Mouse (Mus musculus) kidney, postnatal 10 days (tissue): ENCODE results near the gene Pcnx2.
A peak's percentile ranks its signal among the peaks of the same experiment; 100 is the strongest.

Experiments
- DNase-seq: peaks from one replicate; pipeline ENCODE4 v3.0.0; 2021; ENCODE audit warnings: mixed read lengths

Gene Pcnx2

GRCm38 (mm10) chr8:125897868-125898788 lies at the start of gene Pcnx2:
Pcnx2 (minus strand) TSS chr8:125898317.
- DNase-seq: peak; percentile 22

DNA sequence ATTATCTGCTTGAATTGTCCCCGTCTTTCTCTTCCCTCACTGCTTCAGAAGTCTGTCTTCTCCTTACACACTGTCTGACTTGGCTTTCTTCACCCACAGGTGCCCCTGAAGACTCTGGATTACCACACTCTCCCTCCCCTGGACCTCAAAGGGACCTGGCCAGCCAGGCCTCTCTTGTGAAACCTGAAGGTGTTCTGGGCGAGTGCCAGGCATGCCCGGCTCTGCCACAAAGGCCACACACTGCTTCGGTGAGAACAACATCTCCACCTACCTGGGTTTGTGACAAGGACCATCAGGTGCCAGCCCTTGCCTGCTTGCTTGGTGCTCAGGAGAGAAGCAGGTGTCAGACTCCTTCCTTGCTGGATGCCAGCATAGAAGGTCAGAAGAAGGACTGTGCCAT lies 46.4 kb upstream of the Pcnx2 start:
- no peak for DNase-seq

DNA sequence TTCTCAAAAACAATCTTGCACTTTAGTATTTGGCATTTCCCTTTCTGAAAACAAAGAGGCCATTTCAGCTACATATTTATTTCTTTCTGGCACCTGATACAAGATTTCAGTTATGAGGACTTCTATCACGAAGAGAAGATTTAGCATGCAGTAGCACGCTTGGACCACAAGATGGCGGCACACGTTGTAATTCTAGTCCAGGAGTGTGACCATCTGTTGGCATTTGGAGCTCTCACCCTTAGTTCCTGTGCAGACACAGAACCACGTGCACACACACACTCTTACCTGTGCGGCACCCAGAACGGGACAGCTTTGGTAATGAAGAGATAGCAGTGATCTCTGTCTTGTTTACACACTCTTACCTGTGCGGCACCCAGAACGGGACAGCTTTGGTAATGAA lies 37.5 kb upstream of the Pcnx2 start:
- peak; percentile 76 for DNase-seq

GRCm38 (mm10) chr8:125931822-125932221 lies 33.7 kb upstream of the Pcnx2 start:
- no peak for DNase-seq

DNA sequence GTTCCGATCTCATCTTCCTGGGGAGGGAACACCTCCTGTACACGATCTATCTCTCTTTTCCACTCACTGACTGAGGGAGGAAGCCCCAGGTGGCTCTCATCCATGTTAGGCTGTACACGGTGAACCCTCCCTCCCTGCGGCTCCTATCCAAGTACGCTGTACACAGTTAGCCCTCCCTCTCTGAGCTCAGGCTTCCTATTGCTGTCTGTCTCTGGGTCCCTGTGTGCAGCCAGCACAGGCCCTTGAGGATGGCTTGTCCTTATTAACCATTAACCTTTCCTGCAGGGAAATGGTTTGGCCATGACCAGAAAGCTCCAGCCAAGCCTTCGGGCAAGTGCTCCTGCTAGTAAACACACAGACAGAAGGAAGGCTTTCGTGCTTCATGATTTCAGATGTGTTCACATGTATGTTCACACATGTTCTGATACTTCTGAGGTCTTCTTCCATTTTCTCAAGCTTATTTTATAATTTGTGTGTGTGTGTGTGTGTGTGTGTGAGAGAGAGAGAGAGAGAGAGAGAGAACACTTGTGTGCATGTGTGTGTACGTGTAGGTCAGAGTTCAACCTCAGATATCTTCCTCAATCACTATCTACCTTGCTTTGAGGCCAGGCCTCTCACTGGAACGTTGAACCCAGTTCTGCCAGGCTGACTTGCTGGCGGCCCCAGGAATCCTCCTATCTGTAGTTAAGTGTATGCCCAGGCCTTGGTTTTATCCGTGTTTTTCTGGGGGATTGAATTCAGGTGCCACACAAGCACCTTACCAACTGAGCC lies 32.3 kb upstream of the Pcnx2 start:
- DNase-seq: peak; percentile 57

GRCm38 (mm10) chr8:125926636-125927035 lies 28.5 kb upstream of the Pcnx2 start:
- DNase-seq: no peak

DNA sequence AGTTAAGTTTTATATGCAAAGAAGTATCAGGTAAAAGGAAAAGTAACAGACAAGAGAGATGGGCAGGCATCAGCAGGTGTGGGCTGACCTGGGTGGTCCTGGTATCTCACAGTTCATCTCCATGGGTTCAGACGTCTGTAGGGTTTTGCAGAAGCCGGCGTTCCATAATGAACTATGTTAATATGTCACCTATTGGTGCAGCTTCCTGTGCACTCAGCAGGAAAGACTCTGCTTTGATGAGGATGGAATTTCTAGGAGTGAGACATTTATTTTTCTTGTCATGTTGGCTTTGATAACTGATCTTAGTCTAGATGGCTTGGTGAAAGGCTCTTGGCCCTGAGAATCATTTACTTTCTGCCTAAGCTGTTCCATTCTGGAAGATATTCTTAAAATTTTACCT lies 24.2 kb upstream of the Pcnx2 start:
- DNase-seq: no peak

- DNase-seq: peak; percentile 44
These were observed 22.6 kb upstream of the Pcnx2 start for GRCm38 (mm10) chr8:125920761-125921160.

GRCm38 (mm10) chr8:125920281-125920680 lies 22.2 kb upstream of the Pcnx2 start:
- no peak for DNase-seq

- peak; percentile 24 for DNase-seq
These were observed 21.4 kb upstream of the Pcnx2 start for GRCm38 (mm10) chr8:125919560-125919959.

GRCm38 (mm10) chr8:125918719-125919118 lies 20.6 kb upstream of the Pcnx2 start:
- DNase-seq: no peak

DNA sequence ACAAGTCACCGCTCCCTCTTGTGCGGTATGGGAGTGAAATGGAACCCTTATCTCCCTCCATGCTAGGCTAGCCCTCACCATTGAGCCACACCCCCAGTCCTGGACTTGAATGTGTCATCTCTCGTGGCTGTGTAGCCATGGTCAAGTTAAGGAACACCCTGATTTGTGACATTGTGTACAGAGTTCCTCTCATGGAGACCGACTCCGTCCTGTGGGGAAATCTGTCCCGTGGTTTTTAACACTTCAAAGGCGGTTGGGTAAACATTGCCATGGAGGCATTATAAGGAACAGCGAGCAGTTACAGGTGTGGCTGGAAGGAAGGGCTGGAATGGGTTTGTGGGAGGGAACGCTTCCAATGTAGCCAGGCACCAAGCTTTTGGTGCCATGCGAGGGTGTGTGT lies 18.9 kb upstream of the Pcnx2 start:
- no peak for DNase-seq

DNA sequence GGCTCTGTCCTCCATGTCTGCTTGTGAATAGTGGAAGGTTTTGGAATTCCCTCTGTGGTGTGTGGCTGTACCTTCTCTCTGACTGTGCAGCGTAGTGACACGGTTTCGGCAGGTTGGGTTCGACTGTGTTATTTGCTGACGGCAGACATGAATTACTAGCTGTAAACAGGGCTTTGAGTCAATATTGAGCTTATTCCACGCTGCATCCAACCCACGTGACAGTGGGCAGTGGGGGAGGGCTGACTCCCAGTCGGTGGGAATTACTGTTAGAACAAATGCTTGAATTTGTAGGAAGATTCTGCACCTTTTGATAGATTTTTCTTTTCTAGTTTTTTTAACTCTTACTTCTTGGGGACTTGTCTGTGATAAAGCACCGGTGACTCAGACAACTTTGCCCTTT lies 16.3 kb upstream of the Pcnx2 start:
- peak; percentile 32 for DNase-seq

DNA sequence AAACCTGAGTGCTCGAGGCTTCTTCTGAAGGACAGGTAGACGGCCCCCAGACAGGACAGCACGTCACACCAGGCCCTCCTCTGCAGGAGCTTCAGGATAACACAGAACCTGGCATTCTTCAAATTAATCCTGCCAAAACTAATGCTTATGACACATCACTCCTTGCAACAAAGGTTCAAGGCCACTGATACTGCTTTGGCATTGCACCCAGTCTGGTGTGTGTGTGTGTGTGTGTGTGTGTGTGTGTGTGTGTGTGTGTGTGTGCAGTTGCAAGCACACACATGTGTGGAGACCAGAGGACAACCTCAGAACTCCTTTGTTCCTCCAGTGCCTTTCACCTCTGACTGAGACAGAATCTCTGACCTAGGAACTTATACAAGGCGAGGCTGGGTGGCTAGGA lies 15.1 kb upstream of the Pcnx2 start:
- no peak for DNase-seq

DNA sequence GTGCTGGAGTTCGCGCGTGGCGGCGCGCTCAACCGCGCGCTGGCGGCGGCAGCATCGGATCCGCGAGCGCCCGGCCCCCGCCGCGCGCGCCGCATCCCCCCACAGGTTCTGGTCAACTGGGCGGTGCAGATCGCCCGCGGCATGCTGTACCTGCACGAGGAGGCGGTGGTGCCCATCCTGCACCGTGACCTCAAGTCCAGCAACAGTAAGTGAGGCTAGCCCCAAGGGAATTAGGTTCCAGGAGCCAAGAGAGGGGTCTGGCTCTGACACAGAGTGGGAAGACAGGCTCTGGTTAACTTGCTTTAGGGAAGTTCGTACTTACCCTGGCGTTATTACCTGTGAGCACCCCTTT lies 13.1 kb upstream of the Pcnx2 start:
- peak; percentile 43 for DNase-seq

DNA sequence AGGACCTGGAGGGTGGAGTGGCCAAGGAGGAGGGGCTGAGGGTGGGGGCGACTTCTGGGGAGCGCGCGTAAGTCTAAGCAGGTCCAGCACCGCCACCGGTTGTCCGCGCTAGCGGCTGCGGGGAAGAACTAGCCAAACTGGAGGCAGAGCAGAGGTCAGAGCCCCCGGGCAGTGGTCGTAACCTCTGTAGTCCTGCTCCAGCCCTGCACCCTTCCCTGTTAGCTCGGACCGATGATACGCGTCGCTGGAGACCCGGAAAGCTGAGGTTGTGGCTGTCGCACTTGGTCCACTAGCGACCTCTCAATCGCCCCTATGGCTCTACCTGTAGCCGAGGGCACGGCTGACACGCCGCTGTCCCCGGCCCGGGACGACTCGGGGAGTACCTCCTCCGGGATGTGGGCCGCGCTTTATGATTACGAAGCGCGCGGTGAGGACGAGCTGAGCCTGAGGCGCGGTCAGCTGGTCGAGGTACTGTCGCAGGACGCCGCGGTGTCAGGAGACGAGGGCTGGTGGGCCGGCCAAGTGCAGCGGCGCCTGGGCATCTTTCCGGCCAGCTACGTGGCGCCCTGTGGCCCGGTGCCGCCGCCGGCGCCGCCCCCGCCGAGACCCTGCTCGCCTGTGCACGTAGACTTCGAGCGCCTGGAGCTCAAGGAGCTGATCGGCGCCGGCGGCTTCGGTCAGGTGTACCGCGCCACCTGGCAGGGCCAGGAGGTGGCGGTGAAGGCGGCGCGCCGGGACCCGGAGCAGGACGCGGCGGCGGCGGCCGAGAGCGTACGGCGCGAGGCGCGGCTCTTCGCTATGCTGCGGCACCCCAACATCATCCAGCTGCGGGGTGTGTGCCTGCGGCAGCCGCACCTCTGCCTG lies 12.5 kb upstream of the Pcnx2 start, which contains the start of gene Map3k21:
Gene Map3k21, plus strand, starts transcription at position 86 of the 864 bp plus-strand sequence.
- DNase-seq: peak; percentile 53

DNA sequence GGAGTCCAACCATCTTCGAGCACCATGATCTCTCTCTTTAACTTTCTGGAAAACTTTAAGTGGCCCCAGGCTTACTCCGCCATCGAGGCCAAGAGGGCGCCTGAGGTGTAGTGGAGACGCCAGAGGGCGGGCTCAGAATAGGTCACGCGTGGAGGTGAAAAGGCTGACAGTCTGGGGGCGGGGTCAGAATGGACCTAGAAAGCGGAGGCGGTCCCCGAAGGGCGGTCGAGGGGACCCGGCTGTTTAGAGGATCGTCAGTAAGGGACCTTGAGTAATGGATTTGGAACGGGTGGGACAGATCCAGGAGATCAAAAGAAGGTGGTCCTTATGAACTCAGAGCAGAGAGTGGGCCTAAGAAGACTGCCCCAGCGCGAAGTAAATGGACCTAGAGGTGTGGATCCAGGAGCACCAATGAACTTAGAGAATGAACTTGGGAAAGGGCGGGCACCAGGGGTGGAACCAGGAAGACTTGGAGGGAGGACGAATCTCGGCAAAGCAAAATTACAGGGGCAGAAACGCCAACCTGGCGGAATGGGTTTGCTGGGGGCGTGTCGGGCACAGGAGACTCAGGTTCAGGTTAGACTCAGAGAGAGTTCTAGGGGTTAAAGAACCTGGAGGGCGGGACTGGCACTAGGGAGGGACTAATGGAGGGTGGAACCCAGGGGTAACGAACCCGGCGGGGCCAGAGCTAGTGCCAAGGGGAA lies 11.7 kb upstream of the Pcnx2 start:
- DNase-seq: peak; percentile 89

DNA sequence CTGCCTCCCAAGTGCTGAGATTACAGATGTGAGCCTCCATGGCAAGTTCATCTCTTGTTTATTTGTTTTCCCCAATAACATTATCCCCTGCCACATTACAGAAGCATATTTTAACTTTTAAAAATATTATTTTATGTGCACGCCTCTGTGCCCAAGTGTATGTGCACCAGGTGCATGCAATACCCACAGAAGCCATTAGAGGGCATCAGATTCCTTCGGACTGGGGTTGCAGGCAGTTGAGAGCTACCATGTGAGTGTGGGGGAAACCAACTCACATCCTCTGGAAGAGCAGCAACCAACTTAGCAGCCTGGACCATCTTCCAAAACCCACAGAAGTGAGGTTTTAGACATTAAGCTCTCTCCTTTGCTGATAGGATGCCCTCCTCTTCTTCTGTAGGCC lies 9.2 kb upstream of the Pcnx2 start:
- DNase-seq: no peak

- no peak for DNase-seq
These were observed 7.2 kb upstream of the Pcnx2 start for GRCm38 (mm10) chr8:125905341-125905740.

GRCm38 (mm10) chr8:125902521-125902920 lies 4.4 kb upstream of the Pcnx2 start:
- DNase-seq: no peak

GRCm38 (mm10) chr8:125901167-125901566 lies 3.0 kb upstream of the Pcnx2 start:
- DNase-seq: no peak

- DNase-seq: peak; percentile 78
These were observed 782 bp upstream of the Pcnx2 start for GRCm38 (mm10) chr8:125898899-125899298.
